Mouse (Mus musculus): ENCODE results near the gene Cabp1. TPM values are rescaled to one million over a fixed set of nuclear protein-coding genes. Genes with fewer than 3 reads are reported as not detected.

Gene Cabp1
- polyA plus RNA-seq, 1 experiment from 2014 or later = 2.6 TPM

DNA sequence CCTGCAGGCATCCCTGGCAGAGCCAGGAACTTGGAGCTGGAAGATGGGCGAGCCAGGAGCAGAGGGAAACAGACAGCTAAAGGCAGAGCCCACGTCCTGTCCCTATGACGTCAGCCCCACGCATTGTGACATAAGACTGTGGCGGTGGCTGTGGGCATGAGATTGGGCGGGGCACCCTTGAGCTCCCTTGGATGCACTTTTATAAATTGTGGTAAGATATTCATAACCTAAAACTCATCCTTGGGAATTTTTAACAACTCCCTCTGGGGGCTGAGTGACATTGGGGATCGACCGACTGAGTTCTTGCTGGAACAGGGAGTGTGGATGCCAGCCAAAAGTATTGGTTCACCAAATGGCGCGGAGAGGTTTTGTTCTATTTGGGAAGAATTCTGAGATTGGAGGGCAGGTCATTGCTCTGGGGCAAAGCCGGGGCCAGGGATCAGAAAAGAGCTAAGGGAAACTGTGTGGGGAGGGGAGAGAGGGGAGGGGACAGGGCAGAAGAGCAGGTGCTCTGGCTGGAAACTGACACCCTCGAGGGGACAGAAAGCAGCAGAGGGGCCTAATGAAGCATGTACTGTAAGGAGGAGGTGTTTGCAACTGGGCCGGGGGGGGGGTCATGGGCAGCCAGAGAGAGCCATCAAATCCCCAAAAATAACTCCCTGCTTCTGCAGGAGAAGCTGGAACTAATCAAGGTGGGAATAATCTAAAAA, 26.9 kb upstream of the Cabp1 start:
- WGBS = 34% methylated on average over 13 of the region's 13 CpGs

DNA sequence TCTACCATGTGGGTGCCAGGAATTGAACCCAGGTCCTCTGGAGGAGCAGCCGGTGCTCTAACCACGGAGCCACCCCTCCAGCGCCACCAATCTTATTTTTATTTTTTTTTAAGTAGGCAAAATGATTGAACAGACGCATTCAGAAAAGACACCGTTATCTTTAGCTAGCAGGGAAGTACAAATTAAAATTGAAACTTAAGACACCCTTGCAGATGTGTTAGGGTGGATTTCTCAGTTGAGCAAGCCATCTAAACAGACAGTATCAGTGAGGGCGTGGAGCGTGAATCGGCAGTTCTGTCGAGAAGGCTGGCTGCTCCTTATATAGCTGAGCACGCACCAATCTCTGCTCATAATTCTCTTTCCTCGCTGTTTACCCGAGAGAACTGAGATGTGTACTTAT, 23.8 kb upstream of the Cabp1 start:
- Histone ChIP-seq H3K4me1 (ENCODE audit: insufficient read depth) (no peaks in the 10 kb centered on the region), H3K36me3 (ENCODE audit: insufficient read depth) (no peaks in the 10 kb centered on the region), H3K27me3 (ENCODE audit: insufficient read depth, low read length) (peaks cover 12% of the 10 kb centered on the region), H3K4me2 (no peak overlapping the region), H3K9ac (no peak overlapping the region), H3K9me3 (ENCODE audit: low read depth, low read length) (no peaks in the 10 kb centered on the region), H3K4me3 (ENCODE audit: low read depth, low read length) (no peak overlapping the region), H3K27ac (ENCODE audit: low read depth) (no peak overlapping the region)
- DNase-seq = no peak
- ATAC-seq (ENCODE audit: insufficient read depth) = no peak
- TF ChIP-seq CTCF (IDR thresholded peaks at IDR 0.05; ENCODE audit: low read depth) = no peak
- WGBS = 86% methylated on average over 12 of the region's 12 CpGs

More for the DNA sequence above, 26.9 kb upstream of the Cabp1 start:
- ATAC-seq (ENCODE audit: insufficient read depth) (no peak), DNase-seq (no peak)
- no peak overlapping the region for H3K27ac ChIP-seq (ENCODE audit: low read depth)
- no peak overlapping the region for H3K4me3 ChIP-seq (ENCODE audit: low read depth, low read length)
- H3K27me3 ChIP-seq (ENCODE audit: insufficient read depth, low read length) = no peaks in the 10 kb centered on the region
- TF ChIP-seq CTCF (IDR thresholded peaks at IDR 0.05; ENCODE audit: low read depth) = no peak
- no peaks in the 10 kb centered on the region for H3K36me3 ChIP-seq (ENCODE audit: insufficient read depth)
- no peak overlapping the region for H3K4me2 ChIP-seq
- no peak overlapping the region for H3K9ac ChIP-seq
- no peaks in the 10 kb centered on the region for H3K4me1 ChIP-seq (ENCODE audit: insufficient read depth)
- no peaks in the 10 kb centered on the region for H3K9me3 ChIP-seq (ENCODE audit: low read depth, low read length)

DNA sequence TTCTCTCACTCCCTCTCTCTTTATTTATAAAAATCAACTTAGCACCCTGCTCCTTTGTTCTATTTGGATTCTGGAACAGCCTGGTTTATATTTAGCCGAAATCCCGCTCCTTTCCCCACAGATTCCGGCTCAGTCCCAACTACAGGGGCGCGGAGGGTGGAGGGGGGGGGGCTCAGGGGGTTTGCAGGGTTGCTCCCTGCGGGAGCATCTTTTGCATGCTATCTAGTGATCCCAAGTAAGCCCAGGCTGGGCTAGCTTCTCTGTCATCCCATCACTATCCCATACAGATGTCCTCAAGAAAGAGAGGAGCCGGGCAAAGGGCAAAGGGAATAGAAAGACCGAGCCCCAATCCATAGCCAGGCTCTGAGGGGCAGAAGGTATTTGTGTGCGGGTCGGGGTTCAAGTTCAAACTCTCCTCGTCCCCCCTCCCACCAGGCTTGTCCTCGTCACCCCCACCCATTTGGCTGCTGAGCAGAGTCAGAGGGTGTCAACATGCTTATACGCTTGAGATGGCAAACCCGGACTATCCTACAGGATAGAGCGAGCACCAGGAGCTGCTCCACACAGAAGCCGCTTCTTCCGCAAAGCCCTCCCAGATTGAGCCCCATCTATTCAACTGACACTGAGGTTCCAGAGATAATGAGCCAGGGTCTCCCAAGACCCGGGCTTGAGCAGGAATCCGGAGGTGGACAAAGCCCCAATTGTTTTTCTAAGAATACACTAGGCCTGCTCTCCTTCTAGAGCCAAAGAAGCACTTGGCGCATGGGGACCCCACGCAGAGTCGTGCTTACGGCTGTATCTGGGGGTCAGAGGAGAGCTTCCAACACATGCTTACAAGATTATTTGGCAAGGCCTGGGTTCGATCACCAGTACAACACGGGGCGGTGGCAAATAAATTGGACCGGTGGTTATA, 21.3 kb upstream of the Cabp1 start:
- Histone ChIP-seq H3K27me3 (ENCODE audit: insufficient read depth, low read length) (peaks cover 12% of the 10 kb centered on the region), H3K4me1 (ENCODE audit: insufficient read depth) (no peaks in the 10 kb centered on the region), H3K4me2 (peak overlapping the region; percentile 63), H3K4me3 (ENCODE audit: low read depth, low read length) (peak overlapping the region; percentile 32), H3K27ac (ENCODE audit: low read depth) (no peak overlapping the region), H3K9me3 (ENCODE audit: low read depth, low read length) (no peaks in the 10 kb centered on the region), H3K36me3 (ENCODE audit: insufficient read depth) (no peaks in the 10 kb centered on the region), H3K9ac (peak overlapping the region; percentile 38)
- 27% methylated on average over 27 of the region's 27 CpGs for WGBS
- no peak for TF ChIP-seq CTCF (IDR thresholded peaks at IDR 0.05; ENCODE audit: low read depth)
- ATAC-seq (ENCODE audit: insufficient read depth) = peak; percentile 50; the same call in 1 of the 2 replicates
- DNase-seq = no peak

DNA sequence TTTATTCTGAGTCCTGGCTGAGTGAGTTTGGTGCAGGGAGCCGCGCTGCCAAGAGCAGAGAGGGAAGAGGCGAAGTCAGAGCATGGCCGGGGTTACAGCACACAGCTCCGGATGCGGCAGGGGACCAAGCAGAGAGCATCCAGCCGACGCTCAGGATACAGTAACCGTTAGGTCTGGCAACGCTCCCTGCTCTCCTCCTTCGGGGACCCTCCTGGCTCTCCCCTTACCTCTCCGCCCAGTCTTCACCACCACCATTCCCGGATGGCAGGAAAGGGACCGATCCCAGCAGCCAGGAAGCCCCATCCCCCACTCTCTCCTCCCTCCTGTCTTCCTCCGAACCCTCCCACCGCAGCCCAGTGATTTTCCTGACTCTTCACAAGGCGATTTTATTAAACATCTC, 20.7 kb upstream of the Cabp1 start:
- Histone ChIP-seq H3K9ac (peak overlapping the region; percentile 38), H3K4me3 (ENCODE audit: low read depth, low read length) (peak overlapping the region; percentile 32), H3K36me3 (ENCODE audit: insufficient read depth) (no peaks in the 10 kb centered on the region), H3K4me2 (peak overlapping the region; percentile 63), H3K27me3 (ENCODE audit: insufficient read depth, low read length) (peaks cover 12% of the 10 kb centered on the region), H3K27ac (ENCODE audit: low read depth) (no peak overlapping the region), H3K9me3 (ENCODE audit: low read depth, low read length) (no peaks in the 10 kb centered on the region), H3K4me1 (ENCODE audit: insufficient read depth) (no peaks in the 10 kb centered on the region)
- ATAC-seq (ENCODE audit: insufficient read depth) = peak; percentile 58; the same call in 1 of the 2 replicates
- WGBS = under 1% methylated on average over 17 of the region's 17 CpGs
- no peak for TF ChIP-seq CTCF (IDR thresholded peaks at IDR 0.05; ENCODE audit: low read depth)
- peak; percentile 72 for DNase-seq

DNA sequence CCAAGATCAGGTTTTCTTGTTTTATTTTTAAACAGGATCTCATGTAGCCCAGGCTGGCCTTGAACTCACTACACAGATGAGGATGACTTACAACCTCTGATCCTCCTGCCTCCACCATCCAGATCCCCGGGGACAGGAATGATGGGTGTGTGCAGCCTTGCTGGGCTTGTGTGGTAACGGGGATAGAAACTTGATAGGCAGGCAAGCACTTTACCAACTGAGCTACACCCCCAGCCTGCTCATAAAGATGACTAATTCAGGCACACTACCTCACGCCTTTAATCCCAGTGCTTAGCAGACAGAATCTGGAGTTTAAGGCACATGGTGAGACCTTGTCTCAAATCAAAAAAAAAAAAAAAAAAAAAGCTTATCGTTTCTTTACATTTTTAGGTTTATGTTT, 18.7 kb upstream of the Cabp1 start:
- Histone ChIP-seq H3K27ac (ENCODE audit: low read depth) (no peak overlapping the region), H3K4me3 (ENCODE audit: low read depth, low read length) (no peak overlapping the region), H3K27me3 (ENCODE audit: insufficient read depth, low read length) (peaks cover 12% of the 10 kb centered on the region), H3K4me1 (ENCODE audit: insufficient read depth) (no peaks in the 10 kb centered on the region), H3K9ac (no peak overlapping the region), H3K36me3 (ENCODE audit: insufficient read depth) (no peaks in the 10 kb centered on the region), H3K4me2 (no peak overlapping the region), H3K9me3 (ENCODE audit: low read depth, low read length) (no peaks in the 10 kb centered on the region)
- DNase-seq (no peak), ATAC-seq (ENCODE audit: insufficient read depth) (no peak)
- WGBS = 55% methylated on average over 4 of the region's 4 CpGs
- no peak for TF ChIP-seq CTCF (IDR thresholded peaks at IDR 0.05; ENCODE audit: low read depth)

DNA sequence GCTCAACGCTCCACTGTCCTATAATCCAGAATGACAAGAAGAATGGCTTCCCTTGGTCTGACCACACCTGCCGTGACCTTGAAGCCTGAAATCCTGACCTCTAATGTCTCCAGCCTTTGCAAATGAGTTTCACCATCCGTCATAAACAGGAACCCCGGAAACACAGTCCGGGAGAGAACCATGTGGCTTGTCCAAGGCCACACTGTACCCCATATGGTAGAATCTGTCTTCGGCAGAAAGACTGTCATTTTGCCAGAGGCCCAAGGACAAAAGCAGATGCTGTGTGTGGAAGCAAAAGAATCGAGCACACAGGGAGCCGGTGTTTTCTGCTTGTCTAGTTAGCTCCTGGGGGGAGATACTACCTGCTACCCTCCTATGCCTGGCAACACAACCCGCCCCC, 18.3 kb upstream of the Cabp1 start:
- WGBS = 73% methylated on average over 9 of the region's 9 CpGs
- no peaks in the 10 kb centered on the region for H3K9me3 ChIP-seq (ENCODE audit: low read depth, low read length)
- no peak for TF ChIP-seq CTCF (IDR thresholded peaks at IDR 0.05; ENCODE audit: low read depth)
- no peak overlapping the region for H3K27ac ChIP-seq (ENCODE audit: low read depth)
- H3K4me3 ChIP-seq (ENCODE audit: low read depth, low read length) = no peak overlapping the region
- peaks cover 13% of the 10 kb centered on the region for H3K27me3 ChIP-seq (ENCODE audit: insufficient read depth, low read length)
- H3K4me2 ChIP-seq = no peak overlapping the region
- H3K4me1 ChIP-seq (ENCODE audit: insufficient read depth) = no peaks in the 10 kb centered on the region
- DNase-seq (no peak), ATAC-seq (ENCODE audit: insufficient read depth) (no peak)
- H3K36me3 ChIP-seq (ENCODE audit: insufficient read depth) = no peaks in the 10 kb centered on the region
- H3K9ac ChIP-seq = no peak overlapping the region

DNA sequence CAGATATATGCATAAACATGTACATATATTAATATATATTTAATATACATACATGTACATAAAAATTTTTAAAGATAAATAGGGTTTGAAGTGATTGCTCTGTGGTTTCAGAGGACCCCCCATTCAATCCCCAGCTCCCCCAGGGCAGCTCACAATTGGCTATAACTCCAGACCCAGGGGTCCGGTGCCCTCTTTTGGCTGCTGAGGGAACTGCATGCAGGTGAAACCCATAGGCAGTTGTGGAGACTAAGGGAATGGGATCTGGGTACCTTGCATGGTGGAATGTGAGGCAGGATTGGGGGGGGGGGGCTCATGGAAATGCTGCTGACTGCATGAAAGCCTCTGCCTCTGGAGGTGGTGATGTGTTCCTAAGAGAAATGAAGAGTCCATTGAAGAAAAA, 16.2 kb upstream of the Cabp1 start:
- Histone ChIP-seq H3K27me3 (ENCODE audit: insufficient read depth, low read length) (peaks cover 10% of the 10 kb centered on the region), H3K4me1 (ENCODE audit: insufficient read depth) (no peaks in the 10 kb centered on the region), H3K9me3 (ENCODE audit: low read depth, low read length) (no peaks in the 10 kb centered on the region), H3K4me3 (ENCODE audit: low read depth, low read length) (no peak overlapping the region), H3K27ac (ENCODE audit: low read depth) (no peak overlapping the region), H3K9ac (no peak overlapping the region), H3K36me3 (ENCODE audit: insufficient read depth) (no peaks in the 10 kb centered on the region), H3K4me2 (no peak overlapping the region)
- ATAC-seq (ENCODE audit: insufficient read depth) (no peak), DNase-seq (peak; percentile 50)
- WGBS = 8% methylated on average over 1 of the region's 1 CpGs
- TF ChIP-seq CTCF (IDR thresholded peaks at IDR 0.05; ENCODE audit: low read depth) = peak; percentile 72
